Mouse (Mus musculus) megakaryocyte, embryonic 14.5 days (primary cell): ENCODE measurements around the gene Tmsb15b1.

ENCODE experiments used
- FLI1 ChIP-seq: IDR thresholded peaks from 2 replicates; pipeline ENCODE4 v1.6.1; 2012; ENCODE audit warnings: low read length, inconsistent platforms, mixed read lengths
- GATA1 ChIP-seq: IDR thresholded peaks from 3 replicates; pipeline ENCODE4 v1.6.1; 2012; ENCODE audit warnings: mixed read lengths, low read length, inconsistent platforms, borderline replicate concordance

- no peak for TF ChIP-seq GATA1
- TF ChIP-seq FLI1 = no peak
Measured at GRCm38 (mm10) chrX:137015099-137015709, 38.5 kb upstream of the Tmsb15b1 start.
